Mouse (Mus musculus) T-helper 17 cell (primary cell): ENCODE measurements around the gene Mlh1.

Source experiments
- in situ Hi-C, 2 experiments: fragments of 300-600 bp; cut with MboI, MseI; formaldehyde crosslinking; loops; 1 replicate in 1 of 2; 2 replicates in 1 of 2; pipeline ENCODE4 v1.15.1; 2025; ENCODE audit warnings: high pct_unique_total_duplicates in 2 of 2

Mlh1 gene

DNA sequence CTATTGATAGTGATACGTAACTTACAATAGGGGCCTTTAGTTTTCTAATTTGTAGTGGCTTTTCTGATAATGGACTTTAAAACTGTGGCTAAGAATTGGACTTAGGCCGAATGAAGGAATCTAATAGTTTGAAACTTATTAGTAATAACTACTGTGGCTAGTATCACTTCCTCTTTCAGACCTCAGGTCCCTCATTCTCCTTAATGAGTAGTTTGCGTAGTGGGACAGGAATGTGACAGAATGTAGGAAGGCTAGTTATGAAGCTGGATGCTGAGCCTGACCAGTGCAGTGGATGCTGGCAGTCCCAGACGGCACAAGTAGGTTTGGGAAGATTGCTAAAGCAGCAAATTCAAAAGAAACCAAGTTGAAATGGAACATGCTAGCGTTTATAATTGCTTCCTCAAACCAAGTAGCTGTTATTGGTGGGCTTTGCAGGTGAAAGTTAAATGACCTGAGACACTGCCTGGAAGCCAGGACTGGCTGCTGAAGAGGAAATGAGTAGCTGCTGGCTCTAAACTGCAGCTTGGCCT is 51.0 kb downstream of the Mlh1 start:
- in situ Hi-C loops, result no loop called here

DNA sequence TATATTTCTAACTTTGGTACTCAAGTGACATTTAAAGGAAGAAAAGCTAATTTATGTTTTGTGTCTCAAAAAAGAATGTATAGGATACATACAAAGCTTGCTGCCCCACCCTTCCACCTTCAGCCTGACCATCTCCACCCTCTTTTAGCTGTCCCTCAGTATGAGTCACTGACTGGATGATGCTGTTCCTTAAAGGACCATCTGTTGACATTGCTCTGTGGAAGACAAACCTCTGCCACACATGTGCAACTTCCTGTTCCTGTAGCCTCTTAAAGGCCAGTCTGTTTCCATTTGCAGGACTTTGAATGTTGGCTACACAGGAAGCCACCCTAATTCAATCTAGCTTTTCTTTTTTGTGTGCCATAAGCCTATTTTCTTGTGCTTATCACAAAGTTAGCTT is 55.2 kb downstream of the Mlh1 start:
- in situ Hi-C loops, result no loop called here

DNA sequence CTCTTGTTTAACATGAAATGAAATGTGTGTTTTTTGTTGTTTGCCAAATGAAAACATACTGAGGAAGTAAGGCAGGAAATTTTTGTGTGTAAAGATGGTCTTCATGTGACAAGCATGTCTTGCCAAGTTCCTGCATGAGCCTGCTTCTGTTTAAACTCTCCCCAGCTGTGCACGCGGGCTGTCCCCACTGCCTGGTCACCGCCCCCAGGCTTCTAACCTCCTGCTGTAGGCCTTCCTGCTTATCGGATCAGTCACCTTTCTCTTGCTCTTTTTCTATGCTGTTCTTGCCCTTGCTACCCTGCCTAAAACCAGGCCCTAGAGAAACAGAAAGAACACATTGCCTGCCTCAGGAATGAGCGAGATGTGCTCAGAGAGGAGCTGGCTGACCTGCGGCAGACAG is 58.1 kb downstream of the Mlh1 start:
- in situ Hi-C loops, result no loop called here

DNA sequence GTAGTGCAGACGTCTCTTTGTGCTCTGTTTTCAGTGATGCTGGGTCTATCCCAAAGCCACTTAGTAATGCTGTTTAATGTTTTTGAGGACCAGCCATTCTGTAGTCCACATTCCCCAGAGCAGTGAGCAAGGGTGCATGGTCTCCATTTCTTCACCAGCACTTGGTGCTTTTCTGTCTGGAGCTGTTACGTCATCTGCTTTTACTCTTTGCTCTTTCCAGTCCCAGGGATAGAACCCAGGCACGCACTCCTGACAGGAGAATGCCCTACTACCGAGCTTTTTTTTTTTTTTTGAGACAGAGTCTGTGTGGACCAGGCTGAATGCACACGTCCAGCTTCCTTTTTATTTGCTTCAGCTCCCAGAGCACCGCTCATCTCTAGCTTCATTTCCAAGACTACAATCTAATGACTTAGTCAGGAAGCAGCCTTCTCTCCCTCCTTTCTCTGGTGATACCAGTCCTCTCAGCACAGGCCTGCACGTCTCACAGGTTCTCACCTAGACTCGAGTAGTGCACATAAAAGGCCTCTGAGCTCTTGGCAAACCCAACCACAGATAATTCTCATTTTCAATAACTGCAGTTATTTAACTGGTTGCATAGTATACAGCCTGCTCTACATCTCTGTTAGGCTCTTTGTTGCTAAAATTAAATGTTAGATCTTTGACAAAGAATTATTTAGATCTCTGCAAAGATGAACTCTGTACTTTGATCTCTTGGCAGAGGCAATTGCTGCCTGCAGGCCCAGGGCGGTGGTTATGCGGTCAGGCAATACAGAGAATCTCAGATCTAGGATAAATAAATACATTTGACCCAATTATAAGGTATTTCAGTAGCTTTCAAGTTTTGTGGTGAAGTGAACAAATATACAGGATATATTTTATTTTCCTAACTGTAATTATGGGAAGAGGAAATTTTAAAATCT is 60.2 kb downstream of the Mlh1 start:
- in situ Hi-C loops, result no loop called here

DNA sequence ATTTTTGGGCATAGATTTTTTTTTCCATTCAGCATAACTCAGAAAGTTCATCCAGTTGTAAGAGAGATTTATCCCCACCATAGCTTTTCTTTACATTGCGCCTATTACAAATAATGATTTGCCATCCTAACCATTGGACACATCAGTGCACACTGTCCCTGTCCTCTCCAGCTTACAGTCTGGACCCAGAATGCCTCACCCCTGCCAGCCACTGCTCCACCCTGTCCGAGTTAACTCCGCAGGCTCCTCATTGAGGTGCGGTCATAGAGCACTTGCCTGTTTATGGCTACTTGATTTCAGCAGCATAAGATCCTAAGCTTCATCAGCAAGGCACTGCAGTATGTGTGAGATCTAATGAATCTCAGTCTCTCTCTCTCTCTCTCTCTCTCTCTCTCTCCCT is 61.2 kb downstream of the Mlh1 start:
- in situ Hi-C loops, result no loop called here

DNA sequence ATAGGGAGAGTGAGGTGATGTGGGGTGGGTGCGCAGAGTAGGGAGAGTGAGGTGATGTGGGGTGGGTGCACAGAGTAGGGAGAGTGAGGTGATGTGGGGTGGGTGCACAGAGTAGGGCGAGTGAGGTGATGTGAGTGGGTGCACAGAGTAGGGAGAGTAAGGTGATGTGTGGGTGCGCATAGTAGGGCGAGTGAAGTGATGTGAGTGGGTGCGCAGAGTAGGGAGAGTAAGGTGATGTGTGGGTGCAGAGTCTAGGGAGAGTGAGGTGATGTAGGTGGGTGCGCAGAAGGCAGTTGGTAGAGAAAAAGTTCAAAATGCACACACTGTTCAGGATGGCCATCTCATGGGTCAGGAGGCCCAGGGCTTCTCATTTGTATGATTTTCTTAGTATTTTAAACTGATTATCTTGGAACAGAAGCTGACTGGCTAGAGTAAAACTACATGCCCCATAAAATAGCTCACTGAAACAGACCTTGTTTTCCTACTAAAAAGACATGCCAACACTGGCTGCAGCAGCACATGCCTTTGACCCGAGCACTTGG is 62.4 kb downstream of the Mlh1 start:
- in situ Hi-C loops, result no loop called here

DNA sequence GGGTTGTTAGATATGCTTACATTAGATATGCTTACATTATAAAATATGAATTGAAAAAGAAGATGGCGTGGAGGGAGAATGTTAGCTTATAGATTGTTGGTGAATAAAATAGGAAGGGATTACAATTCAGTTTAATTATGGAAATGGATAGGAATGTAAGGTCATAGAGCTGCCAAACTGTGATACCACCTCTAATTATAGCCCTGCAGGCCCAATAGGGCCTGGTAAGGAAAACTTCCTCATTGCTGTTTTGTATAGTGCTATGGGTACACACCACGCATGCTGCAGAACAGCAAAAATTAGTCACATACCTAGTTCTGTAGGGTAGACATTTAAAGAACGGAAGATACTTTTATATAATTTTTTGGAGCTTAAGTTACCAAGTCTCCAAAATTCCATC is 63.4 kb downstream of the Mlh1 start:
- in situ Hi-C loops, result no loop called here

DNA sequence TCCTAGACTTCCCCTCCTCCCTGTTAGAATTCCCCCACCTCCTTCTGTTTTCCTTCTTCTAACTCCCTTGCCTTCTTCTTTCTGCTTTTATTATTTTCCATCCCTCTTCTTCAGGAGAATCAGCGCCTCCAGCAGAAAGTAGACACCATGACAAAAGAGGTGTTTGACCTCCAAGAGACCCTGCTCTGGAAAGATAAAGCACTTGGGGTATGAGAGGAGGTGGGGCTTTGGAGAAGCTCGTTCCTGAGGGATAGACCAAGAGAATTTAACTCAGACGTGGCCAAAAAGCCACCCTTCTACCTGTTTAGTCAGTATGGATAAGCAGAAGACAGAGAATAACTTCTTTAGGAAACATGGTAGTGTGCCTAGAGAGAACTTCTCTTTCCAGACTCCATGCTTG is 63.9 kb downstream of the Mlh1 start:
- in situ Hi-C loops, result no loop called here

DNA sequence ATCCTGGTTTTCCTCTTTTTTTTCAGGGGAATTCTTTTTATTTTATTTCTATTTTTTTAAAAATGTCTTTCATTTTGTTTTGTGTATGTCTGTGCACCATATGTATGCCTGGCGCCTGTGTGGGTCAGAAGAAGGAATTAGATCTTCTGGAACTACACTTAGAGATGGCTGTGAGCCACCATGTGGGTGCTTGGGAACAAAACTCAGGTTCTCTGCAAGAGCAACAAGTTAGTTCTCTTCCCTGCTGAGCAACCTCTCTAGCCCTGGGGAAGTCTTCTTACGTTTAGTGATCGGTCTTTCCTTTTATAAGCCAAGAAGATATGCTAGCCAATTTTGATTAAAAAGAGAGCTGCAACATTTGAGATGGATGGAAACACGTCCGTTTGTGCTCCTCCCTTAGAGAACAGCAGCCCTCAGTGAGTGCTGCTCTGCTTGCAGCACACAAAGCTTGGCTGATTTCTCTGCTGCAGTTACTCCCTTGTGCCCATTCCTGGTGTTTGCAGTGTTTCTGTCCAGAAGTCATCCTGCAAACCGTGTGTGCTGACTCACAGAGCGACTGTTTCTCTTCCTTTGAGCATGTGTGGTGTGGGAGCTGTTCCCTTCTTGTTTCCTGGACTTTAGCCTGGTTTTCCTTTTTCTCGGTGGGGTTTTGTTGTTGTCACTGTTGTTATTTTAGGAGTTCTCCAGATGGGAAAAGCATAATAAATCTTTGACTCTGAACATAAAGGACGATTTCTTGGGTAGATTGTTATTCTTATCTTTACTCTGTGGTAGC is 66.8 kb downstream of the Mlh1 start:
- in situ Hi-C loops, result no loop called here

DNA sequence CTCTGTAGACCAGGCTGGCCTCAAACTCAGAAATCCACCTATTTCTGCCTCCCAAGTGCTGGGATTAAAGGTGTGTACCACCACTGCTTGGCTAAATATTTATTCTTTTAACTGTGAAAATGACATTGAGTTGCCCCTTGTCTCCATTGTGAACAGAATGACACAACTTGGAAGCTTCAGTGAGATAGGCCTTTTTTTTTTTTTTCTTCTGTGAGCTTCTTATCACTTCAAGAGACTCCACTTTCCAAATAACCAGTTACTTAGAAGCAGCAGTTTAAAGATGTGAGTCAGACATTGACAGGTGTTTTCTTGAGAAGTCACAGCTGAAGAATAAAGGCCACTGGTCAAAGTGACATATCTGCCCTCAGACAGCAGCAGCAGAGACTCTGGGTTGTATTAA is 71.4 kb downstream of the Mlh1 start:
- in situ Hi-C loops, result no loop called here

DNA sequence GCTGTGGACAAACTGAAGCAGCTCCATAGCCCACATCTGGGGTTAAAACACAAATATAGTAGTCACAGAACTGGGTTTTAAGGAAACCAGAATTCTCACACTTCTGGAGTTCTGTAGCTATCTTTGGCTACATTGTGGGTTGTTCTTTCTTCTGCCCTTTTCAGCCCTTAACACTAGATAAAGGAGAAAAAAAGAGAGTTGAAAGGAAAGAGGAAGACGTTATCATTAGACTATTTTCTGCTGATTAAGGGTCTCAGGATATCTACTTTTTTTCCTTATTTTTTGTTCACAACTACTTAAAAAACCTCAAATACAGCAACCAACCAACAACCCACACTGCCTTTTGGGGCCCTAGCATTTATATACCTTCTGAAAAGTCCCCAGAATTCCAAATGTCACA is 73.3 kb downstream of the Mlh1 start:
- in situ Hi-C loops, result no loop called here

DNA sequence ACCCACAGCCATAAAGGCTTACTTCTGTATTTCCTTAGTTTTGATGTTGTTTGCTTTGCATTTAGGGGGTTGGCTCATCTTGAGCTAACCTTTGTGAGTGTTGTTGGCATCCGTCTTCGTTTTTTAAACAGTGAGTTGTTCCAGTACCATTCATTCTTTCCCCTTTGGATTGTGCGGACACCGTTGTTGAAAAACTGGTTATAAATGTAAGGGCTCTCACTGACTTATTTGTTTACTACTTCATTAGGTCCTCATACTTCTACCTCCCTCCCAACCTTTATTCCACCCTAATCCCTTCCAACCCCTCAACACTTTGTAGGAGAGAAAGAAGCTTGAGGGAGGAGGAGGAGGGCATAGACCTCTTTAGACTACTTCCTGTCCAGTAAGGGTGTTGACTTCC is 73.9 kb downstream of the Mlh1 start:
- in situ Hi-C loops, result no loop called here

DNA sequence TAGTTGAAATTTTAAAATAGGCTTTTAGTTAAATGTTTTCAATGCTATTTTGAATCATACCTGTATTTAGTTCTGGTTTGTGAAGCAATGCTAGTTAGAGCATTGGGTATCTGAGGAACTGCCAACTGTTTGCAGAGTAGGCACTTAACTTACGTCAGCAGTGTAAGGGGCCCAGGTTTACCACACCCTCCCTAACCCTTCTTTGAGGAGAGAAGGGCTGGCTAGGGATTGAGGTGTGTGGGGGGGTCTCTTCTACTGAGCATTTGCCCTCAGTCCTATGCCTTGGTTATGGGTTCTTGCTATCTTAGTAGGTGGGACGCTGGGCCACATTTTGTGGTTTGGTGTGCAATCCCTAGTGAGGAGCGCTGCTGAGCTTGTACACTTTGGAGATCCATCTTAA is 74.5 kb downstream of the Mlh1 start:
- in situ Hi-C loops, result no loop called here

DNA sequence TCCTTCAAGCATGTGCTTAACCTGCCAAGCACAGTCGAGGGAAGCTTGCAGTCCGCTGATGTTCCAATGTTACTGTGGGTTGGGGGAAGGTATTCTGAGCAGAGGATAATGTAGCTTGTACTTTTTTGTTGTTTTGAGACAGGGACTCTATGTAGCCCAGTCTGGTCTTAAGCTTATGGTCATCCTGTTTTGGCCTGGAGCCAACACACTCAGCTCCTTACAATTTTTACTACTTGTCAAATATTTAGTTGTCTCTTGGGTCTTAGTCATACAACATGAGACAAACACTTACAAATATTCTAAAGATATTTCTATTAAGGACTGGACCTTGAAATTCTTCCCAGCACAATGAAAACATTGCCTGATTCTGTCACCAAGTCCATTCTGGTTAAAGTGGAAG is 78.4 kb downstream of the Mlh1 start:
- in situ Hi-C loops, result no loop called here

DNA sequence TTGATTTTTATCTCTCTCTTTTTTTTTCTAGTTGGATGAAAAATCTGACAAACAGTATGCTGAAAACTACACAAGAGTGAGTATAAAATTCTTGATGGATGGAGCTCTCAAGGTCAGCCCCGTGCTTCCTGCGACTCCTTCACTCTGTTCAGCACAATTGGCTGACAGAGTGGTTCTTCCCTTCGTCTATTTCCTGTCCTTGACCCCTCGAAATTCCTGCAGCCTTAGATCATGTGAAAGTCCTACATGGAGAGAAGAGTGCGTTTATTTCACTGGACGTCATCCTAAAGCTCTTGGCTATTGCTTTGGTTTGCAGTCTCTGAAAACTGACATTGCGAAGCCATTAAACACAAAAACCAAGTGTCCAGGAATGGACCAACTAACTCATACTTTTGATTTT is 82.9 kb downstream of the Mlh1 start:
- in situ Hi-C loops, result no loop called here

DNA sequence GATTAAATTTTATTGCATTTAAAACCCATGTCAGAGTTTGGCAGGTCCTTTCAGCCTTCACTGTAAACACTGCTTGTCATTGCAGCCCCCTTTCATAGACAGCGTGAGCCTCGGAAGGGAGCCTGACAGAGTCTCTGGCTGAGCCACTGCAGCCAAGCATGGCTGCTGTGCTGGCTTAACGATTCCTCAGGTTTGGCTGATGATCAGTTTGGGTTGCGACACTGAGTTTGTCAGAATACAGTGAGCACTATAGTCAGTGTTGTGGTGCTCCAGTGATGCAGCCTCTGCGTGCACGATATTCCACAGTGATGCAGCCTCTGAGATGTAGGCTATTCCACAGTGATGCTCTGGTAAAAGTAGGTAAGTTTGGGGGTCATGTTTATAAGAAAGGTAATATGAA is 84.7 kb downstream of the Mlh1 start:
- in situ Hi-C loops, result no loop called here

DNA sequence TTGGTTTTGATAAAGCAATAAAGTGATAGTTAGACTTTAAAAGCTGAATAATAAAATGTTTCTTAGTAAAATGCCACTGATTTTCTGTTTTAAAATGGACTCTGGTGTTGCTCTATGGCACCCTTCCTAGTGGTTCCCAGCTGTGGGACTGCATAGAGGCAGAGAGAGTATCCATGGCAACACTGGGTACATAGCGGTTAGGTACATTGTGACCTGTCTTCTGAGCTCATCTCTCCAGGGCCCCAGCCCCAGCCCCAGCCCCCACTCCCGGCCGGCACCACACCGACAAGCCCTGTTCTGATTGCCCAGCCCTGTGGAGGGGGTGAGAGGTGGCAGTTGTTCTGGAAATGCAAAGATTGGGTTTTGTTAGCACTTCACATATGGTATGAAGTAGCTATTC is 86.7 kb downstream of the Mlh1 start:
- in situ Hi-C loops, result no loop called here

DNA sequence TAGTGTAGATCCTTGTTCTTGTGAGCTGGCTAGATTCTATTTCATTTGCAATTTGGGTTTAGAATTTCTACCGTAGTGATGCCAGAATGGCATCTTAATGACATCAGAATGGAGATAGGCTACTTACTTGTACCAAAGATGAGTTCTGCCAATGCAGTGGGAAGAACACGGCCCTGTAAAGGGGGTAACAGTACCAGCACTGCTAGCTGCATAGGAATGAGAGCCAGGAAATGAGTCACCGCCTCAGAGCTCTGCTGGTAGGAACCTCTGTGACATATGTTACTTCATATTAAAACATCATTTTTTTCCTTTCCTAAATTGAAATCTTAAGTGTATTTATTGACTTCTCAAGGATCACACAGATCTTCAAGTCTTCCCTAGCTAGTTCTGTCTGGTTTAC is 89.4 kb downstream of the Mlh1 start:
- in situ Hi-C loops, result no loop called here

DNA sequence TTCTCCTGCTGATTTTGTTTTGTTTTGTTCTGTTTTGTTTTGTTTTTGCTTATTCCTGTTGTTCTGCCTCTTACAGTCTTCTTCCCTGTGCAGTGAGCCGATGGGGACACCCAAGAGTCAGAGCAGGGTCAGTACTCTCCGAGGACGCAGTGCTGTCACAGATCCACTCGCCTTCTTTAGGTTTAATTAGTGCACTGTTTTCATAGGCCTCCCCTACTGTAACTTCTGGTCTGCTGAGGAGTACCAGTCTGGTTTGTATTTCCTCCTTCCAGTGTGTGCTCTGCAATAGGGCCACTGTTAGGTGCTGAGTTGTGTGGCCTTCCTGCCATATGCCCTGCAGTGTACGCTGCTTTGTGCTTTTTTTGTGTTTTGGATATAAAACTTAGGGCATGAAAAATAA is 92.6 kb downstream of the Mlh1 start:
- in situ Hi-C loops, result no loop called here
